Mouse (Mus musculus): ENCODE results near the gene Rfx7.

DNA sequence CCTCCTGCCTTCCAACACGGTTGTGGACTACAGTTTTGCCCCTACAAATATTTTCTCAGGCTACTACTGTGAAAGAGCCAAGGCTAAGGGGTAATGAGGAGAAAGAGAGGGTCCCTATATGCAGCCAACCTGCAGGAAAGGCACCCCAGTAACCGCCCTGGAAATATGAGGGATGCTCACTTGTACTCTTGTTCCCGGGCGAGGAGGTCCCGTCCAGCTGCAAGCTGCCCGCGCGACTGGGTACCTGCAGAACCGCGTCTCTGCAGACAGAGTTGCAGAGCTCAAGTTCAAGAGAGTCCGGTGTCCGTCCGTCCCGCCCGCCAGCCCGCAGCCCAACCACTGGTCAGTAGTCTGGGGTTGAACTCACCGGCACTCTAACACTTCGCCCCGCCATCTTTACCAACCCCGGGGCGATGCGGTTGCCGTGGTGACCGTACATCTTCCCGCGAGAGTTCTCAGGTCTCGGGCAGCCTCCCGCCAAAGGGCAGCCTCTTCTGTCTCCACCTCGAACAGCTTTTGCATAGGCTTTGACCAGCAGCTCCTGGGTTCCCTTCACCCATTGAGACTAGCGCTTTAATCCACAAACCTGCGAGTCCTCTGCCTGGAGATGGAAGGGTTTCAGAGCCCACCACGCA, 40.4 kb upstream of the Rfx7 start:
- TF ChIP-seq POLR2AphosphoS5 (IDR thresholded peaks at IDR 0.05; ENCODE audit: insufficient replicate concordance, low read depth, low read length) (no peak), CTCF (IDR thresholded peaks at IDR 0.05; ENCODE audit: low read depth, low read length) (no peak)

All from G1E (cell line).